Mouse (Mus musculus) forebrain, embryonic 16.5 days (tissue): ENCODE results near the gene Uri1. TPM values are rescaled to one million over a fixed set of nuclear protein-coding genes. Genes with fewer than 3 reads are reported as not detected.

Experiments
- ATAC-seq: fragments of 200-750 bp; cut with Nextera tagmentation; 2 replicates; pipeline ENCODE4 v1.8.0; 2017; ENCODE audit warnings: mild to moderate bottlenecking, moderate library complexity
- H3K27ac ChIP-seq: fragments of 300-500 bp; sonication (generic); 2 replicates; pipeline ENCODE4 v1.5.1; 2014; ENCODE audit warnings: low read length, control low read depth
- H3K27me3 ChIP-seq: fragments of 300-500 bp; sonication (generic); replicated peaks from 2 replicates; pipeline ENCODE4 v1.6.1; 2014; ENCODE audit warnings: low read length; ENCODE audit not compliant: control insufficient read depth, insufficient read depth
- H3K36me3 ChIP-seq: fragments of 300-500 bp; sonication (generic); 2 replicates; pipeline ENCODE4 v1.6.1; 2014; ENCODE audit not compliant: control insufficient read depth, insufficient read depth
- H3K4me1 ChIP-seq: fragments of 300-500 bp; sonication (generic); replicated peaks from 2 replicates; pipeline ENCODE4 v1.6.1; 2014; ENCODE audit warnings: low read length; ENCODE audit not compliant: control insufficient read depth, insufficient read depth
- H3K4me2 ChIP-seq: fragments of 300-500 bp; sonication (generic); 2 replicates; pipeline ENCODE4 v1.6.1; 2014; ENCODE audit warnings: mild to moderate bottlenecking, low read length, control low read depth
- H3K4me3 ChIP-seq: fragments of 300-500 bp; sonication (generic); replicated peaks from 2 replicates; pipeline ENCODE4 v1.5.1; 2014; ENCODE audit warnings: mild to moderate bottlenecking, low read length, control low read depth
- H3K9ac ChIP-seq: fragments of 300-500 bp; sonication (generic); replicated peaks from 2 replicates; pipeline ENCODE4 v1.6.1; 2014; ENCODE audit warnings: low read depth, low read length, control low read depth
- H3K9me3 ChIP-seq: fragments of 300-500 bp; sonication (generic); 2 replicates; pipeline ENCODE4 v1.6.1; 2016; ENCODE audit warnings: low read length; ENCODE audit not compliant: control insufficient read depth
- WGBS: fragments of 180-500 bp; shearing (Covaris S2); extraction: QIAGEN DNeasy Blood & Tissue Kit; methylation state at CpG from one replicate; pipeline ENCODE4 v1.1.7; 2014; 5-methylcytosine and 5-hydroxymethylcytosine counted together
- polyA plus RNA-seq: library from polyadenylated mRNA; unstranded; fragments of >200 nt; fragmentation: Nextera tagmentation; extraction: Ambion mirVana; gene quantifications from 2 replicates; pipeline ENCODE4 v1.2.1, GENCODE M21; 2015

Gene Uri1
- polyA plus RNA-seq, 1 experiment from 2014 or later: 35.9 TPM

DNA sequence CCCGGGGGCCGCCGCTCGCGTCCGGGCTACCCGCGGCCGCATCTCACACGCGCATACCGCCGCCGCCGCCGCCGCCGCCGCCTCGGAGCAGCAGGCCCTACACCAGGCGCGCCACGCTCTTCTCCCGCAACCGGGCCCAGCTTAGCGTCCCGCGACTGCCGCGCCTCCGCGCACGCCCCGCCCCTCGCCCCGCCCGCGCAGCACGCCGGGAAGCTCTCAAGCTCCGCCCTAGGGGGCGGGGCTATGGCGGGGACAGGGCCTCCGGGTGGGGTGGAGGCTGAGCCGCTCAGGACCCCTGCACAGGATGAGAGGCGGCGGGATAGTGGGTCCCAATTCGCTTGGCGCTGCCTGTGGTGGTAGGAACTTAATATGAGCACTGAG is 4.0 kb downstream of the Uri1 start:
- Histone ChIP-seq H3K27me3 (no peaks in the 10 kb centered on the region), H3K4me3 (peak overlapping the region; percentile 96), H3K4me2 (peak overlapping the region; percentile 79), H3K4me1 (0 out of 2 replicates have a peak, but pooled peaks cover 2% of the 10 kb centered on the region), H3K27ac (peak overlapping the region; percentile 88), H3K9me3 (no peaks in the 10 kb centered on the region), H3K36me3 (no peaks in the 10 kb centered on the region), H3K9ac (peak overlapping the region; percentile 75)
- ATAC-seq: peak; percentile 96
- WGBS: 0% methylated on average over 41 of the region's 49 CpGs

DNA sequence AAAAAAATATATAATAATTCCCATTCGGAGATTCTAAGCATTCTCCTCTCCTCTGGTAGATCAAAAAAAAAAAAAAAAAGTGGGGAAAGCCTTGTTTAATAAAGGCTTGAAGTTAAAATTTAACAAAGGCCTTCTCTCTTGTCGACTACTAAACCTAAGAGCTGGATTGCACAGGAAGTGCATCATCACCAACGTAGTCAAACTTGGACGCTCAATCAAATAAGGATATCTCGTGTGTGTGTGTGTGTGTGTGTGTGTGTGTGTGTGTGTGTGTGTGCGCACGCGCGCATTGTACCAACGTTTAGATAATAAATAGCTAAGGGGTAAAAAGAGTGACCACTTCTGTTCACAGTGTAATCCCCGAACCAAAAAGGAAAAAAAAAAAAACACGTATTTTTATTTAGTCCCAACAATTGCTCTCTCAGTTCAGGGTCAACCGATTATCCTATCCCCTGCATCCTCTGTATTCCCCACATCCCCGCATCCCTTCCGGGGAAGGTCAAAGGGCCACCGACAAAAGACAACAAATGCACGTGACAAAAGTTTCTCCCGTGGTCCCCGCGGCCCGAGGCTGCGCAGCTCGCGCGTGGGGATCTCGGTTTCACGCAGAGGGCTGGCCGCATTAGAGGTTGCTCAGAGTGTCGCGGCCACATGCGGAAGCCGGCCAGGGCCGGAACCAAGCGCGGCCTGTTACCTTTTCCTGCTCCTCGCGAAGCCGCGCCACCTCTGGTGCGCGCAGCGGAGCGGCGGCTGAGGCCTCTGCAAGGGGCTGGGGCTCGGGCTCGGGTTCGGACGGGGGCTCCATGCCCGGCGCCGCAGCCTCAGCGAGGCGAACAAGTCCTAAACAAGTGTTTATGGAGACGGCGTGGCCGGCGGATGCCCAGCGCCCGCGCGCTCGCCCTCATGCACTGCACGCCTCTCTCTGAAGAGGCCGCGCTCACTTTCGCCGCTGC is 4.7 kb downstream of the Uri1 start:
- no peaks in the 10 kb centered on the region for H3K27me3 ChIP-seq
- 0 out of 2 replicates have a peak, but pooled peaks cover 2% of the 10 kb centered on the region for H3K4me1 ChIP-seq
- no peaks in the 10 kb centered on the region for H3K9me3 ChIP-seq
- under 1% methylated on average over 67 of the region's 67 CpGs for WGBS
- H3K27ac ChIP-seq: peak overlapping the region; percentile 88
- peak overlapping the region; percentile 96 for H3K4me3 ChIP-seq
- peak; percentile 73 for ATAC-seq
- H3K4me2 ChIP-seq: peak overlapping the region; percentile 79
- H3K9ac ChIP-seq: peak overlapping the region; percentile 75
- H3K36me3 ChIP-seq: no peaks in the 10 kb centered on the region

- WGBS: 71% methylated on average over 5 of the region's 5 CpGs
- no peaks in the 10 kb centered on the region for H3K36me3 ChIP-seq
These were observed 8.0 kb downstream of the Uri1 start for GRCm38 (mm10) chr7:38015356-38015755.

DNA sequence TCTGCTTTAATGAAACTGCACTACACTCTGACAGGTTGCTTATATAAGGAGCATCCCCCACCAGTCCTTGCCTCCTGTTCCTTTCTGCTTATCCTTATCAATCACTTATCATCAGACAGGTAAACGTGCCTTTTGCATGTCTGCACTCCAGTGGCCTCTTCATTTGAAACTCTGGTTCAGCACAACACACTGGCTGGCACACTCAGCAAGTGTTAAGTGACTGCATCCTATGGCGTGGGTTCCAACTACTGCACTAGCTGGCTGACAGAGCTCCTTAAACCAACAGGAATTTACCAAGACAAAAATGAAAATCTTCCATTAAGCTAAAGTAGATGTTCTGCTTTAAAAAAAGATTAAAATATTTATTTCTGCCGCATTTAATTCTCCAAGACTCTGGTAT is 9.4 kb downstream of the Uri1 start:
- 82% methylated on average over 3 of the region's 3 CpGs for WGBS
- ATAC-seq: no peak
- no peaks in the 10 kb centered on the region for H3K27me3 ChIP-seq
- H3K4me2 ChIP-seq: no peak overlapping the region
- 0 out of 2 replicates have a peak, but pooled peaks cover 2% of the 10 kb centered on the region for H3K4me1 ChIP-seq
- H3K27ac ChIP-seq: no peak overlapping the region
- H3K4me3 ChIP-seq: no peak overlapping the region
- H3K36me3 ChIP-seq: no peaks in the 10 kb centered on the region
- H3K9me3 ChIP-seq: no peaks in the 10 kb centered on the region
- no peak overlapping the region for H3K9ac ChIP-seq

More at GRCm38 (mm10) chr7:38015356-38015755, 8.0 kb downstream of the Uri1 start:
- ATAC-seq: no peak
- no peak overlapping the region for H3K9ac ChIP-seq
- H3K27me3 ChIP-seq: no peaks in the 10 kb centered on the region
- no peaks in the 10 kb centered on the region for H3K9me3 ChIP-seq
- no peak overlapping the region for H3K4me2 ChIP-seq
- H3K4me3 ChIP-seq: no peak overlapping the region
- H3K4me1 ChIP-seq: 0 out of 2 replicates have a peak, but pooled peaks cover 2% of the 10 kb centered on the region
- no peak overlapping the region for H3K27ac ChIP-seq

- no peak overlapping the region for H3K4me2 ChIP-seq
- H3K9me3 ChIP-seq: no peaks in the 10 kb centered on the region
- H3K9ac ChIP-seq: no peak overlapping the region
- no peaks in the 10 kb centered on the region for H3K36me3 ChIP-seq
- H3K27ac ChIP-seq: no peak overlapping the region
- WGBS: 98% methylated on average over 4 of the region's 4 CpGs
- H3K4me3 ChIP-seq: no peak overlapping the region
- H3K27me3 ChIP-seq: no peaks in the 10 kb centered on the region
- ATAC-seq: no peak
- H3K4me1 ChIP-seq: no peaks in the 10 kb centered on the region
These were observed 10.5 kb downstream of the Uri1 start for GRCm38 (mm10) chr7:38012811-38013210.

DNA sequence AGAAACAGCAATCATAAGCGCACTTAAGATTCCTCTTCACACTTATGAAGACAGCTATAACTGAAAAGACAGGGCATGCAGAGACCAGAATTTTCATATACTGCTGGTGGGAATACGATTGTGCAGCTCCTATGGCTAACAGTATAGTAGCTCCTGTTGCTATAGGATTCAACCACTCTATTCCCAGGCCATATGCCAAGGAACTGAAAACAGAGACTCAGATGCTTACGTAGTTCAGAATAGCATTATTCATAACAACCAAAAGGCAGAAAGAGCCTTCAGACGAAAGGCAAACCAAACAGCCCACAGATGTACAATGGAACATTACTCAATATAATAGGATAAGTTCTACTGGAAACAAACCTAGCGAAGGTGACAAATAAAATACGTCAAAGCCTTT is 15.0 kb downstream of the Uri1 start:
- H3K9me3 ChIP-seq: no peaks in the 10 kb centered on the region

GRCm38 (mm10) chr7:38002451-38002850 is 20.9 kb downstream of the Uri1 start:
- Histone ChIP-seq H3K4me2 (no peak overlapping the region), H3K27me3 (no peaks in the 10 kb centered on the region), H3K4me1 (0 out of 2 replicates have a peak, but pooled peaks cover 3% of the 10 kb centered on the region), H3K9me3 (no peaks in the 10 kb centered on the region), H3K9ac (no peak overlapping the region), H3K36me3 (no peaks in the 10 kb centered on the region), H3K27ac (no peak overlapping the region), H3K4me3 (no peak overlapping the region)
- 83% methylated on average over 2 of the region's 2 CpGs for WGBS
- no peak for ATAC-seq

More for the DNA sequence above, 15.0 kb downstream of the Uri1 start:
- ATAC-seq: no peak
- Histone ChIP-seq H3K27ac (no peak overlapping the region), H3K27me3 (no peaks in the 10 kb centered on the region), H3K4me2 (no peak overlapping the region), H3K4me1 (no peaks in the 10 kb centered on the region), H3K36me3 (no peaks in the 10 kb centered on the region), H3K9ac (no peak overlapping the region), H3K4me3 (no peak overlapping the region)
- 76% methylated on average over 6 of the region's 6 CpGs for WGBS

GRCm38 (mm10) chr7:37999691-38000090 is 23.7 kb downstream of the Uri1 start:
- Histone ChIP-seq H3K36me3 (no peaks in the 10 kb centered on the region), H3K4me2 (no peak overlapping the region), H3K27ac (no peak overlapping the region), H3K9ac (no peak overlapping the region), H3K4me1 (peaks cover 6% of the 10 kb centered on the region), H3K4me3 (no peak overlapping the region), H3K9me3 (no peaks in the 10 kb centered on the region), H3K27me3 (no peaks in the 10 kb centered on the region)
- ATAC-seq: no peak
- 61% methylated on average over 2 of the region's 2 CpGs for WGBS

DNA sequence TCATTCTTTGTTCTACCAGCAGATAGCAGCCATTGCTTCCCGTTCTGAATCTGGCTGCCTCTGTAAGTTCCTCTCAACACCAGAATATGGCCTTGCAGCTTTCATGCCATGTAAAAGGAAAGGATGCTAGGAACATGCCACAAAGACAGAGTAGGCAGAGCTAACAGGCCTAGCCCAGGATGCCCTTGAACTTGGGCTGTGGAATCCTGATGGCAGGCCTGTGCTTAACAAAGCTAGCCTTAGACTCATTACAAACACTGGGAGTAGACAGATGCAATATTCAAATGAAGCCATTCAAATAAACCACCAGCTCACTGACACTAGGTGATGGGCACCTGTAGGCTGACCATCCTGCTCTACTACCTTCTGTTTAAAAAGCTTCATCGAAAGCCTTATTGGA is 30.5 kb downstream of the Uri1 start:
- Histone ChIP-seq H3K4me3 (no peak overlapping the region), H3K4me1 (peaks cover 3% of the 10 kb centered on the region), H3K9me3 (no peaks in the 10 kb centered on the region), H3K9ac (no peak overlapping the region), H3K4me2 (no peak overlapping the region), H3K27ac (no peak overlapping the region), H3K36me3 (no peaks in the 10 kb centered on the region), H3K27me3 (no peaks in the 10 kb centered on the region)
- no peak for ATAC-seq
- WGBS: 90% methylated on average over 2 of the region's 2 CpGs
